Mouse (Mus musculus) ZHBTc4 (cell line): ENCODE data around the gene Fam120b.
"Not testable (repeated sequence)": the region's sequence is repeated elsewhere in the genome, so short reads cannot be mapped to it uniquely, and the experiment has no call there.

ENCODE experiments used
- DNase-seq: peaks from one replicate; pipeline ENCODE4 v3.0.0-alpha.2; 2011; ENCODE audit warnings: low read depth, low spot score

Gene Fam120b

DNA sequence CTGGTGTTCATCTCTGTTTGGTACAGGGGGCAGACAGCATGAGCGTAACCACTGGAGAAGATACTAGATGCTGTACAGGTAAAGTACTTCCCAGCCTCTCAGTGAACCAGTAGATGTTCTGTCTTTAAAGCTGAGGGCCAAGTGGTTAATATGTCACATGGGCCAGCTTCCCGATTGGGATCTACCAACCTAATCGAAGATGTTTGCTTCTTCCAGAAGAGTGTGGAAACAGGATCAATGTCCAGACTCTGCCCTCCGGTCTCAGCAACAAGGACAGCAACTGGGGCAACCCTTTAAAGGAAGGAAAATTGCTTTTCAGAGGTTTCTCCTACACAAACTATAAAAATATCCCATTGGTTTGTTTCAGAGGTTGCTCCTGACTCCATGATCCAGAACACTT is 35.5 kb downstream of the Fam120b start:
- no peak for DNase-seq

DNA sequence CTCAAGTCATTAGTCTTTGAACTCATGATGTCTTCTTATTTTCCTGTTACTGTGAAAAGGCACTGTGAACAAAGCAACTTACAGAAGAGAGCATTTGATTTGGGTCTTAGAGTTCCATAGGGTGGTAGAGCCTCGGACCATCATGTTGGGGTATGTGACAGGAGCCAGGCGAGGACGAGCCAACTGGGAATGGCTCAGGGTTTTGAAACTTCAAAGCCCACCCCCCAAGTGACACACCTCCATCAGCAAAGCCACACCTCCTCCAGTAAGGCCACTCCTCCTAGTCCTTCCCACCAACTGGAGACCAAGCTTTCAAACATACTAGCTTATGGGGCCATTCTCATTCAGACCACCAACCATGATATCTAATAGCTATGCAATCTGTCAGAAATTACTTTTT is 36.0 kb downstream of the Fam120b start:
- peak; percentile 15 for DNase-seq

DNA sequence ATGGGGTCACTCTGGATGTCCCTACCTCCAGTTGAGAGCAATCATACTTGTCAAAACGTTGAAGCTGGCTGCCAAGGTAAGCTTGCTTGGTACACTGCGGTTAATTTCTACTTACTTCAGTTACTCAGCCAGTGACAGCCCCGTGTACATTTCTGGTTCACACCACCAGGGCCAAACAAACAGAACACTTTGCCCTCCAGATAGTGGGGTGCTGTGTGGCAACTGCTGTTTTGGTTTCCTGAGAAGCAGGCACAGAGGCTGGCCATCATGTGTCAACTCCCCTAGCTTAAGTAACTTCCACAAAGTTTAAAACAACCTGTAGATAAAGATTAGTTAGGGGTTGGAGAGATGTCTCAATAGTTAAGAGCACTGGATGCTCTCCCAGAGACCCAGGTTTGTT is 38.7 kb downstream of the Fam120b start:
- no peak for DNase-seq

- no peak for DNase-seq
Observed at GRCm38 (mm10) chr17:15440067-15440462, 44.1 kb downstream of the Fam120b start.

- DNase-seq, result peak; percentile 83
Observed at GRCm38 (mm10) chr17:15440463-15441121, 44.6 kb downstream of the Fam120b start.

- no peak for DNase-seq
Observed at GRCm38 (mm10) chr17:15445421-15445820, 49.4 kb downstream of the Fam120b start.

DNA sequence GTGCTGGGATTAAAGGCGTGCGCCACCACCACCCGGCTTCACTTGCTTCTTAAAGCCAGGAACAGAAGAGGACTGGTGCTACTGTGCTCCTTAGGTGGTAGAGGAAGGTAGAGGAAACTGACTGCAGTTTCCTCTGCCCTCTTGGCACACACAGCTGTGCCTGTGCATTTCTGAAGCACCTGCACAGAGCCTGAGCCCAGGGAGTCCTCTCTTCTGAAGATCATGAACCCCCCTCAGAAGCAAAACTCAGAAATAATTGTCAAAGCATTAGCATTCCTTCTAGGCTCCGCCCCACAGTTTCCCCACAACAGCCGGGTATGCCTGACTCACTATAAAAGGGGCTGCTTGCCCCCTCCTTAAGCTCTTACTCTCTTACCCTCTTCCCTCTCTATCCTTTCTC is 51.8 kb downstream of the Fam120b start:
- no peak for DNase-seq

DNA sequence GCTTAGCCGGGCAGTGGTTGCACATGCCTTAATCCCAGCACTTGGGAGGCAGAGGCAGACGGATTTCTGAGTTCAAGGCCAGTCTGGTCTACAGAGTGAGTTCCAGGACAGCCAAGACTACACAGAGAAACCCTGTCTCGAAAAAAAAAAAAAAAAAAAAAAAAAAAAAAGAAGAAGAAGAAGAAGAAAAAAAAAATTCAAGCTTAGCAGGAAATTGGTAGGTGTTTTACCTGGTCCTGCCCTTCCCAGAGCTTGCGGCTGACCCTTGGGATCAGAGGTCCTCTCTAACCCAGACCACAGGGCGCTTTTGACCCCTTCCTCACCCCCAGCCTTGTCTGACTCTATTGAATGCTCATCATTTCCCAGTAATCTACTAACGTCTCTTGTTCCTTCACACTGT is 53.1 kb downstream of the Fam120b start:
- DNase-seq, result not testable (repeated sequence)

GRCm38 (mm10) chr17:15449606-15450005 is 53.6 kb downstream of the Fam120b start:
- no peak for DNase-seq

DNA sequence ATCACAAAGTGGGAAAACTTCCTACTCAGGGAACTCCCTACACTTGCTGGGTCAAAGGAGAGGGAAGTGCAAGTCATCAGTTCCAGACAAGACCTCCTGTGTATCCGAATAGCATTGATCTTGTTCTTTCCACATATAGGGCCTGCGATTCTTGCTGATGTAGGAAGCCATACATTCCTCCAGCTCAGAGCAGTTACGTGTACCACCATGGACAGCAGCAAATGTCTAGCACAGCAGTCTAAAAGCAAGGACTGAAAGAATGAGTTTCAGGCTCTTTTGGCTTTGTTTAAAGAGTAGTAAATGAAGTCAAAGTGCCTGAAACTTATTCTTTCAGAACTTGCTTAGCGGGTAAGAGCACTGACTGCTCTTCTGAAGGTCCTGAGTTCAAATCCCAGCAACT is 59.2 kb downstream of the Fam120b start:
- peak; percentile 24 for DNase-seq

- no peak for DNase-seq
Observed at GRCm38 (mm10) chr17:15456595-15456994, 60.6 kb downstream of the Fam120b start.

GRCm38 (mm10) chr17:15459761-15460160 is 63.8 kb downstream of the Fam120b start:
- DNase-seq, result no peak

- DNase-seq, result no peak
Observed at GRCm38 (mm10) chr17:15461921-15462495, 66.0 kb downstream of the Fam120b start.

DNA sequence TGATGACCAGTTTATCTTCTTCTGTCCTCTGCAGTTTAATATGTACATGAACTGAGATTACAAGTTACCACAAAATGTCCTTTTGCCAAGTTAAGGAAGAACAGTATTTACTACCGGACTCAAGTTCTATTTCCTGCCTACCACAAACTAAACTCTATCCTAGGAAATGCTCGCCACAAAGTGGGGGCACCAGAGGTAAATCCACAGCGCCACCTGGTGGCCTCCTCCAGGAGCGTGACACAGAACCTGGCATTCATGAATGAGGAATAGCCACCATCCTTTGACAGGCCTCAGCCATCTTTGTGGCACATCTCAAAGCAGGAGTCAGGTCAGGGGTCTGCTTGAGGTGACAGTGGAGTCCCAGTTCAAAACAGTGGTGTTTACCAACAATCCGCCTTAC is 71.7 kb downstream of the Fam120b start:
- peak; percentile 87 for DNase-seq

GRCm38 (mm10) chr17:15472671-15473070 is 76.7 kb downstream of the Fam120b start:
- peak; percentile 25 for DNase-seq
